16 mouse cellular contexts compared by ENCODE assay signal in genomic region chr9:103545729-103546128, GRCm38 (mm10).
"Had no signal": no experiment of that assay in that cellular context is flagged by ENCODE, and none has a peak within 500 bp of the region (broad histone marks: within the 10 kb centered on the region; RNA-seq: fewer than 3 reads in every experiment).

No protein-coding gene starts in this region.

- H3K9ac ChIP-seq: liver, embryonic 15.5 days; neural tube, embryonic 13.5 days had no signal

- H3K27me3 ChIP-seq: liver, embryonic 15.5 days; neural tube, embryonic 13.5 days had no signal

- H3K36me3 ChIP-seq: limb, embryonic 10.5 days; liver, embryonic 15.5 days; neural tube, embryonic 13.5 days had no signal

- ATAC-seq: lung, postnatal 0 days had no signal

- H3K4me1 ChIP-seq: liver, embryonic 15.5 days had no signal

- H3K9me3 ChIP-seq: limb, embryonic 10.5 days; liver, embryonic 15.5 days; neural tube, embryonic 13.5 days had no signal

- DNase-seq: kidney, postnatal 10 days; kidney, postnatal 4 days; lung, adult 2 months; lung, postnatal 36 days; midbrain, embryonic 14.5 days; retina, postnatal 1 day; right cerebral cortex, postnatal 4 days; spleen, adult 18-20 months; thymus, adult 18-20 months; thymus, postnatal 25 days had no signal

- H3K4me2 ChIP-seq: liver, embryonic 11.5 days; liver, embryonic 15.5 days; neural tube, embryonic 13.5 days had no signal

- H3K27ac ChIP-seq: limb, embryonic 10.5 days; liver, embryonic 15.5 days had no signal

- H3K4me3 ChIP-seq: left cerebral cortex, adult 2 months; limb, embryonic 10.5 days; liver, embryonic 15.5 days; neural tube, embryonic 13.5 days had no signal
